Mouse (Mus musculus) mesoderm, embryonic 11.5 days (tissue): ENCODE data around the gene Crip3.

Experiments used
- DNase-seq: peaks from one replicate; pipeline ENCODE4 v3.0.0-alpha.2; 2012; ENCODE audit warnings: low read depth, low spot score

Crip3 gene

GRCm38 (mm10) chr17:46428761-46429414 is at the start of gene Crip3:
Crip3 (plus strand) TSS chr17:46428926.
- DNase-seq, result no peak

GRCm38 (mm10) chr17:46383294-46384060 is 45.2 kb upstream of the Crip3 start, which contains the start of gene Zfp318:
Zfp318 (plus strand) TSS chr17:46383731.
- DNase-seq, result peak; percentile 98

GRCm38 (mm10) chr17:46384061-46384801 is 44.5 kb upstream of the Crip3 start:
- peak; percentile 19 for DNase-seq

GRCm38 (mm10) chr17:46388200-46388599 is 40.5 kb upstream of the Crip3 start:
- no peak for DNase-seq

GRCm38 (mm10) chr17:46393012-46393411 is 35.7 kb upstream of the Crip3 start:
- DNase-seq, result peak; percentile 19

- DNase-seq, result no peak
These were observed 34.1 kb upstream of the Crip3 start for GRCm38 (mm10) chr17:46394631-46395030.

GRCm38 (mm10) chr17:46408478-46408877 is 20.2 kb upstream of the Crip3 start:
- DNase-seq, result no peak

GRCm38 (mm10) chr17:46418628-46419027 is 10.1 kb upstream of the Crip3 start:
- no peak for DNase-seq

- no peak for DNase-seq
These were observed 9.0 kb upstream of the Crip3 start for GRCm38 (mm10) chr17:46419717-46420116.

- DNase-seq, result no peak
These were observed 2.2 kb upstream of the Crip3 start for GRCm38 (mm10) chr17:46426496-46426895.

GRCm38 (mm10) chr17:46433627-46434026 is 4.9 kb downstream of the Crip3 start:
- no peak for DNase-seq

GRCm38 (mm10) chr17:46436672-46437366 is 8.1 kb downstream of the Crip3 start:
- DNase-seq, result no peak

GRCm38 (mm10) chr17:46438298-46438873 is 9.7 kb downstream of the Crip3 start, which contains the start of gene Slc22a7:
Slc22a7 (minus strand) TSS chr17:46438457.
- no peak for DNase-seq

- no peak for DNase-seq
These were observed 10.4 kb downstream of the Crip3 start for GRCm38 (mm10) chr17:46439176-46439575.

- no peak for DNase-seq
These were observed 16.3 kb downstream of the Crip3 start for GRCm38 (mm10) chr17:46444839-46445579.

GRCm38 (mm10) chr17:46446264-46446663 is 17.5 kb downstream of the Crip3 start:
- no peak for DNase-seq

GRCm38 (mm10) chr17:46452683-46453082 is 24.0 kb downstream of the Crip3 start:
- DNase-seq, result no peak

GRCm38 (mm10) chr17:46453302-46453948 is 24.7 kb downstream of the Crip3 start:
- no peak for DNase-seq

- no peak for DNase-seq
These were observed 25.3 kb downstream of the Crip3 start for GRCm38 (mm10) chr17:46453970-46454411.

- DNase-seq, result no peak
These were observed 25.8 kb downstream of the Crip3 start for GRCm38 (mm10) chr17:46454539-46454938.
